Mouse (Mus musculus) testis, adult 2 months (tissue): ENCODE results near the gene Sdhaf2. TPM values are rescaled to one million over a fixed set of nuclear protein-coding genes. Genes with fewer than 3 reads are reported as not detected.

Source experiments
- H3K27ac ChIP-seq: fragments of 200-500 bp; 2 replicates; pipeline ENCODE4 v1.5.1; 2012; ENCODE audit warnings: low read depth, low read length; ENCODE audit not compliant: control insufficient read depth, insufficient read depth
- H3K27me3 ChIP-seq: fragments of 200-500 bp; 2 replicates; pipeline ENCODE4 v1.6.1; 2012; ENCODE audit warnings: mild to moderate bottlenecking, low read length, moderate library complexity; ENCODE audit not compliant: control insufficient read depth, insufficient read depth
- H3K36me3 ChIP-seq: fragments of 200-500 bp; 2 replicates; pipeline ENCODE4 v1.6.1; 2012; ENCODE audit warnings: mild to moderate bottlenecking, low read length; ENCODE audit not compliant: control insufficient read depth, insufficient read depth
- H3K4me1 ChIP-seq: fragments of 200-500 bp; 2 replicates; pipeline ENCODE4 v1.6.1; 2012; ENCODE audit warnings: low read length; ENCODE audit not compliant: control insufficient read depth, insufficient read depth
- H3K4me3 ChIP-seq: fragments of 200-500 bp; 2 replicates; pipeline ENCODE4 v1.5.1; 2012; ENCODE audit warnings: low read depth, mild to moderate bottlenecking, low read length, moderate library complexity, mixed read lengths; ENCODE audit not compliant: control insufficient read depth
- CTCF ChIP-seq: fragments of 200-500 bp; IDR thresholded peaks from 2 replicates; pipeline ENCODE4 v1.5.1; 2012; ENCODE audit warnings: low read depth, mild to moderate bottlenecking, inconsistent platforms, low read length, moderate library complexity; ENCODE audit not compliant: control insufficient read depth, insufficient read depth, insufficient replicate concordance
- POLR2A ChIP-seq: fragments of 200-500 bp; IDR thresholded peaks from 2 replicates; pipeline ENCODE4 v1.6.1; 2012; ENCODE audit warnings: low read depth, mild to moderate bottlenecking, inconsistent platforms, low read length, moderate library complexity; ENCODE audit not compliant: control insufficient read depth
- polyA plus RNA-seq: library from polyadenylated mRNA; depleted of rRNA; stranded (reverse); fragments of >200 nt; gene quantifications from 2 replicates; pipeline ENCODE4 v1.2.3, GENCODE M21; 2012

The Sdhaf2 gene
- polyA plus RNA-seq, 1 experiment, result 16.6 TPM

DNA sequence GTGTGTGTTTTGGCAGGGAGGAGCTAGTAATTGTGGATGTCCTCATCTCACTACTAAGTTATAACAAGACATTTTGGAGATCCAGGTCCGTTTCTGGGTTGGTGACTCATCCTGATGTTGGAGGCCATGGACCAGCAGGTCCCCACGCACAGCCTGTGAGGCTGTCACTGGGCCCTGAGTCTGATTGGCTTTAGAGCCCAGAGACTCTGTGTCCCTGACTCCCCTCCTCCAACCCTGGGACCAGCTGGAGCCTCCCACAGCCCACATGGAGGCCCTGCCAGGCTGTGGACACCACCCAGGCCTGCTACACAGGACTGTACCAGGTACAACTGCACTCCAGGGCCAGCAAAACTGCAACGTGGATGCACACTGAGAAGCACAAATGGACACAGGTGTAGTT is 53.0 kb downstream of the Sdhaf2 start:
- H3K4me1 ChIP-seq, result no peaks in the 10 kb centered on the region; the same call in 1 of the 2 replicates
- H3K4me3 ChIP-seq, result no peak overlapping the region
- no peaks in the 10 kb centered on the region for H3K27me3 ChIP-seq
- TF ChIP-seq CTCF, result no peak
- TF ChIP-seq POLR2A, result no peak
- no peak overlapping the region for H3K27ac ChIP-seq
- H3K36me3 ChIP-seq, result no peaks in the 10 kb centered on the region; the same call in 1 of the 2 replicates

DNA sequence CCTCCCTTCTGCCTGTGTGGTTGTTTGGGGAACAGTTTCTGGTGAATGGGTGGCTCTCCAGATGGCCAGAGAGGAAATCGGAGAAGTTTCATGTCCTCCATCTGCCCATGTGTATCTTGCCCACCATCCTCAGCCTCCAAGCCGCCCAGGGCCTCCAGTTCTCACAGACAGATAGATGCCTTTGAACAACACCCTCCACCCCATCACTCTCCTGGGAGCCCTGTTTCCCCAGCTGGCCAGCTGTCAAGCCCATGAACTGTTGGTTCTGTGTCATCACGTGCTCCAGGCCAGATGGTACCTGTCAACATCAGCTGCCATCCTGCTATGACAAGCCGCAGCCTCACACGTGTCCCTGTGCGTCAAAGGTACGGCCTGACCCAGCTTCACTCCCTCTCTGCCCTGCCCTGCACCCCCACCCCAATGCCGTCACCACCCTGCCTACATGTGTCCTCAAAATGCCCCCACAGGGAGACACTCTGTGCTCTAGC is 56.7 kb downstream of the Sdhaf2 start:
- TF ChIP-seq POLR2A (0 out of 2 replicates have a peak, but pooled peaks have one; percentile 10), CTCF (no peak)
- Histone ChIP-seq H3K27ac (no peak overlapping the region), H3K4me1 (no peaks in the 10 kb centered on the region; the same call in 1 of the 2 replicates), H3K27me3 (no peaks in the 10 kb centered on the region), H3K4me3 (no peak overlapping the region), H3K36me3 (no peaks in the 10 kb centered on the region)

DNA sequence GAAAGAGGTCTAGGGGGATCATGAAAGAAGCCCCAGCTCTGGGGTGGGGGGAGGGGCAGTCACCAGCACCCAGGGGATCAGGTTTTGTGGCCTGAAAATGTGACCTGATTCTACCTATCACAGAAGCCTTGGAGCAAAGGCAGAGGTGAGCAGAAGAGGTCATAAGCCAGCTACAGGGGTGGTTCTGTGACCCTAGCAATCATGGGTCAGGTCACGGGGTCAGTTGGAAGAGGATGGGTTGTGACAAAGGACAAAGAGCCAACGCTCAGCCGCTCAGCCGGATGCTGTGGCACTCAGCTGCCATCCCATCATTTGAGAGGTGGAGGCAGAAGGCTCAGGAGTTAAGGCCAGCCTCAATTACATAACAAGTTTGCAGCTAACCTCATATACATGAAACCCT is 61.5 kb downstream of the Sdhaf2 start:
- Histone ChIP-seq H3K27ac (no peak overlapping the region), H3K4me1 (peaks cover 4% of the 10 kb centered on the region), H3K4me3 (no peak overlapping the region), H3K36me3 (no peaks in the 10 kb centered on the region), H3K27me3 (no peaks in the 10 kb centered on the region)
- no peak for TF ChIP-seq CTCF
- no peak for TF ChIP-seq POLR2A

DNA sequence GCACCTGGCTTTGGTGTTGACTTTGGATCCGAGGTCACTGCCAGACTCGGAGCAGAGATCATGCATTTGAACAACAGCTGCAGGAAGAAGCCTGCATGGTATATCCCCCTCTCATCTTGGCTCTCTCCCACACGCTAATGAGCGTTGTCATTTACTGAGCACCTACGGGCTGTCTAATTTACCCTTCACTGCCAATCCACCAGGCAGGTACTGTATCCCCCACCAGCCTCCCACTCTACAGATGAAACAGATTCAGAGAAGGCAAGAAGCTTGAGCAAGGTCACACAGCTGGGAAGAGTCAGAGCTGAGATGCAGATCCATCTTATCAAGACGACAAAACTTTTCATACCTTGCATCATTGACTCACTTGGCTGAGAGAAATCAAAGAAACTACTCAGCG is 64.4 kb downstream of the Sdhaf2 start:
- TF ChIP-seq POLR2A (no peak), CTCF (no peak)
- no peaks in the 10 kb centered on the region for H3K36me3 ChIP-seq
- H3K4me3 ChIP-seq, result no peak overlapping the region
- H3K4me1 ChIP-seq, result peaks cover 11% of the 10 kb centered on the region
- H3K27ac ChIP-seq, result no peak overlapping the region
- no peaks in the 10 kb centered on the region for H3K27me3 ChIP-seq

DNA sequence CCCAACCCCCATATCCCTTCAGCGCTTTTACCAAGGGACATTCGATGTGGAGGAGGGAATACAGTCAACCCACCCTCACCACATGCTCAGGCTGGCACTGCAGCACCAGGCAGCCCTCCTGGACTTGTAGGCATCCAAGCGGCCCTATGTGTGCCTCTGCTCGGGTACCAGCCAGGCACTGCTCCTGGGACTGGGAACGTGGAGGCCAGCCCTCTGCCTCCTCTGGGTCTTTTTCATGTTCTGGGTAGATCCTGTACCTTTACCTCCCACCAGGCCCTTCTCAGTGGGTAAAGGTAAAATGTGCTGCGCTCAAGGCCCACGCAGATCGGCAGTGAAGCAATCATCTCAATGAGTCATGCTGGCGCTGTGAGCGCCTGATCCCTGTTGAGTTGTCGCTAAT is 66.0 kb downstream of the Sdhaf2 start:
- Histone ChIP-seq H3K4me3 (no peak overlapping the region), H3K36me3 (no peaks in the 10 kb centered on the region), H3K27me3 (no peaks in the 10 kb centered on the region), H3K27ac (no peak overlapping the region), H3K4me1 (peaks cover 14% of the 10 kb centered on the region)
- TF ChIP-seq POLR2A (no peak), CTCF (no peak)

DNA sequence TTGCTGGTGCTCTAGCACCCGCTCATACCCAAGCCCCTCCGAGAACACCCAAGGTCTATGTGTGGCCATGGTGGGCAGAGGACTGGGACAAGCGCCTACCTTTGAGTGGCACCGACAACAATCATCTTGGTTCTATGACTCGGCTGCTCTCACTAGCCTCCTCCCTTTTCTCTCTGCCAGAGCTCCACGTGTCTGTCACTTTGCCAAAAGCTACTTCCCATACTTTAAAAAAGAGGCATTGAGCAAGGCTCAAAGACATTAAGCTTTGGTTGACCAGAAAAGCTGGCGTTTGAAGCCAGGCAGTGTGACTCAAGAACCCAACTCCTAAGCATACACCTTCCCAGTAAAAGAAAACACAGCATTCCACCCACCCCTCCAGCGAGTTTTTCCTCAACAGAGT is 67.8 kb downstream of the Sdhaf2 start:
- no peak overlapping the region for H3K27ac ChIP-seq
- peak overlapping the region; percentile 88 for H3K4me3 ChIP-seq
- no peaks in the 10 kb centered on the region for H3K36me3 ChIP-seq
- H3K27me3 ChIP-seq, result no peaks in the 10 kb centered on the region
- TF ChIP-seq POLR2A (no peak), CTCF (no peak)
- H3K4me1 ChIP-seq, result peaks cover 14% of the 10 kb centered on the region

DNA sequence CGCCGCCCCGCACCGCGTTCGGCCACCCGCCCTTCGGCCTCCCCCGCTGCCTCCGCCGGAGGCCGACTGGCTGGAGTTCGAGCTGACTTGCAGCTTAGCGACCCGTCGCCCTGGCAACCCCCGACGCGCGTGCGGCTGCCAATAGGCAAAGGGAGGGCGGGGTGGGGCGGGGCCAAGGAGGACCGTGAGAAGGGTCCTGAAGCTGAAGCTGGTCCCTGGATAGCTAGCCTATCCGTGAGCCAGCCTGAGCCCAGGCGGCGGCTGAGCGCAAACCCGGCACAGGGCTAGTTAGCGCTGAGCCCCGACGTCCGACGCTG is 68.5 kb downstream of the Sdhaf2 start:
- H3K27ac ChIP-seq, result no peak overlapping the region
- TF ChIP-seq POLR2A, result peak; percentile 44
- TF ChIP-seq CTCF, result no peak
- H3K27me3 ChIP-seq, result no peaks in the 10 kb centered on the region
- no peaks in the 10 kb centered on the region for H3K36me3 ChIP-seq
- peaks cover 13% of the 10 kb centered on the region for H3K4me1 ChIP-seq
- H3K4me3 ChIP-seq, result peak overlapping the region; percentile 90

DNA sequence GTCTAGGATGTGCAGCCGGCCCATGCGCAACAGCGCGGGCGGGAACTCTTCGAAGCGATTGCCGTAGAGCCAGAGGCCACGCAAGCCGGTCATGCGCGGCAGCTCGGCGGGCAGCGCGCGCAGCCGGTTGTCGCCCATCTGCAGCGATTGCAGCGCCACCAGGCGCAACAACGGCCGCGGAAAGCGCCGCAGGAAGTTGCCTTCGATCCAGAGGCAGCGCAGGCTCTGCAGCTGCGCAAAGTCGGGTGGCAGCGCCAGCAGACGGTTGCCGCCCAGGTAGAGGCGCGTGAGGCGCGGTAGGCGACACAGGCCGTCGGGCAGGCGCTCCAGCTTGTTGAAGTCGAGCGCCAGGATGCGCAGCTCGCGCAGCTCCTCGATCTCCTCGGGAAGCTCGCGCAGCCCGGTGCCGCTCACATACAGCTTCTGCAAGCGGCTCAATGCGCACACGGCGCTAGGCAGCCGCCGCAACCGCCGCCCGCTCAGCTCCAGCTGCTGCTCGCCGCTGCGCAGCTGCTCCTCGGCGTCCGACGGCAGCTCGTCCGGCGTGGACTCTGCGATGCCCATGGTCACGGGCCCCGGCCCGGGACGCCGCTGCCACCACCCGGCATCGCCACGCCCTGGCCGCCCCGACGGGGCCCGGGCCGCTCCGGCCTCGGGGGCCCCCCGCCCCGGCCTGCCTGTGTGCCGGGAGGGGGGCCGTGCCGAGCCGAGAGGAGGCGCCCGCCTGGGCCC is 69.0 kb downstream of the Sdhaf2 start, which contains the start of gene Lrrc10b:
Lrrc10b (minus strand) TSS at position 722 of the 732 bp plus-strand sequence.
- H3K4me3 ChIP-seq, result peak within 1 kb of the TSS; percentile 90
- no peaks in the 10 kb centered on the region for H3K36me3 ChIP-seq
- no peaks in the 10 kb centered on the region for H3K27me3 ChIP-seq
- H3K4me1 ChIP-seq, result peaks cover 10% of the 10 kb centered on the region
- TF ChIP-seq POLR2A (no peak), CTCF (no peak)
- H3K27ac ChIP-seq, result no peak within 1 kb of the TSS; the same call in 1 of the 2 replicates
